Mouse (Mus musculus) ovary, adult 18-20 months (tissue): ENCODE data around the gene Tbp.
A peak's percentile ranks its signal among the peaks of the same experiment; 100 is the strongest.
"Not testable (repeated sequence)": the region's sequence is repeated elsewhere in the genome, so short reads cannot be mapped to it uniquely, and the experiment has no call there.

Source experiments
- DNase-seq: peaks from one replicate; pipeline ENCODE4 v3.0.0; 2022; ENCODE audit warnings: low spot score, mixed read lengths

The Tbp gene

GRCm38 (mm10) chr17:15540309-15540708 is 40.6 kb downstream of the Tbp start:
- no peak for DNase-seq

- DNase-seq = not testable (repeated sequence)
These were observed 44.2 kb downstream of the Tbp start for GRCm38 (mm10) chr17:15543868-15544267.

GRCm38 (mm10) chr17:15546440-15546839 is 46.8 kb downstream of the Tbp start:
- DNase-seq = no peak

- no peak for DNase-seq
These were observed 50.0 kb downstream of the Tbp start for GRCm38 (mm10) chr17:15549713-15550112.

GRCm38 (mm10) chr17:15559946-15560345 is 60.3 kb downstream of the Tbp start:
- no peak for DNase-seq

- peak; percentile 98 for DNase-seq
These were observed 64.6 kb downstream of the Tbp start, which contains the start of gene Prdm9 for GRCm38 (mm10) chr17:15564014-15564927. TSS of gene Prdm9 (minus strand) at chr17:15564354.

- DNase-seq = no peak
These were observed 65.2 kb downstream of the Tbp start for GRCm38 (mm10) chr17:15564928-15565300.

GRCm38 (mm10) chr17:15566908-15567307 is 67.2 kb downstream of the Tbp start:
- no peak for DNase-seq

GRCm38 (mm10) chr17:15575056-15575455 is 75.4 kb downstream of the Tbp start:
- DNase-seq = no peak

- peak; percentile 24 for DNase-seq
These were observed 77.6 kb downstream of the Tbp start for GRCm38 (mm10) chr17:15577291-15577694.
